Mouse (Mus musculus) testis, postnatal 14 days (tissue): Measurements from ENCODE around the gene Galnt4.

Experiments used
- DNase-seq: peaks from one replicate; pipeline ENCODE4 v3.0.0; 2021; ENCODE audit warnings: low spot score

The Galnt4 gene

GRCm38 (mm10) chr10:99115471-99116236, 7.7 kb downstream of the Galnt4 start:
- no peak for DNase-seq

GRCm38 (mm10) chr10:99116237-99116632, 8.3 kb downstream of the Galnt4 start:
- no peak for DNase-seq

GRCm38 (mm10) chr10:99116650-99117615, 9.0 kb downstream of the Galnt4 start:
- no peak for DNase-seq

GRCm38 (mm10) chr10:99117876-99118275, 9.9 kb downstream of the Galnt4 start:
- no peak for DNase-seq

GRCm38 (mm10) chr10:99118697-99119096, 10.7 kb downstream of the Galnt4 start:
- DNase-seq: no peak

GRCm38 (mm10) chr10:99119471-99119870, 11.5 kb downstream of the Galnt4 start:
- DNase-seq: no peak

GRCm38 (mm10) chr10:99126225-99126624, 18.3 kb downstream of the Galnt4 start, which contains the start of gene Phxr2:
Gene Phxr2 (minus strand): TSS chr10:99126325.
- no peak for DNase-seq

GRCm38 (mm10) chr10:99126954-99127353, 19.0 kb downstream of the Galnt4 start:
- DNase-seq: no peak

- no peak for DNase-seq
Observed at GRCm38 (mm10) chr10:99127691-99128261, 19.8 kb downstream of the Galnt4 start.

GRCm38 (mm10) chr10:99130611-99131010, 22.7 kb downstream of the Galnt4 start:
- no peak for DNase-seq

GRCm38 (mm10) chr10:99131298-99131697, 23.3 kb downstream of the Galnt4 start:
- DNase-seq: no peak

- DNase-seq: no peak
Observed at GRCm38 (mm10) chr10:99132189-99132588, 24.2 kb downstream of the Galnt4 start.

- no peak for DNase-seq
Observed at GRCm38 (mm10) chr10:99132595-99133272, 24.8 kb downstream of the Galnt4 start.

GRCm38 (mm10) chr10:99133321-99133875, 25.4 kb downstream of the Galnt4 start:
- DNase-seq: no peak

- DNase-seq: no peak
Observed at GRCm38 (mm10) chr10:99136337-99136736, 28.4 kb downstream of the Galnt4 start.

- no peak for DNase-seq
Observed at GRCm38 (mm10) chr10:99145611-99146010, 37.7 kb downstream of the Galnt4 start.

- DNase-seq: no peak
Observed at GRCm38 (mm10) chr10:99146596-99146995, 38.6 kb downstream of the Galnt4 start.

- no peak for DNase-seq
Observed at GRCm38 (mm10) chr10:99150016-99150415, 42.1 kb downstream of the Galnt4 start.

GRCm38 (mm10) chr10:99151580-99151979, 43.6 kb downstream of the Galnt4 start:
- DNase-seq: no peak

- no peak for DNase-seq
Observed at GRCm38 (mm10) chr10:99152063-99152462, 44.1 kb downstream of the Galnt4 start.

GRCm38 (mm10) chr10:99154635-99155034, 46.7 kb downstream of the Galnt4 start:
- no peak for DNase-seq

GRCm38 (mm10) chr10:99156808-99157207, 48.8 kb downstream of the Galnt4 start:
- DNase-seq: no peak
